Mouse (Mus musculus) heart, embryonic 10.5 days (tissue): Measurements from ENCODE around the gene Uqcc1. TPM values are rescaled to one million over a fixed set of nuclear protein-coding genes. Genes with fewer than 3 reads are reported as not detected.

Experiments used
- DNase-seq: peaks from one replicate; pipeline ENCODE4 v3.0.0-alpha.2; 2017; ENCODE audit warnings: low spot score
- H3K27ac ChIP-seq: fragments of 300-500 bp; sonication (generic); 2 replicates; pipeline ENCODE4 v1.5.1; 2016; ENCODE audit warnings: mild to moderate bottlenecking
- H3K27me3 ChIP-seq: fragments of 300-500 bp; sonication (generic); 2 replicates; pipeline ENCODE4 v1.6.1; 2016; ENCODE audit warnings: mild to moderate bottlenecking; ENCODE audit not compliant: poor library complexity, insufficient read depth, severe bottlenecking
- H3K36me3 ChIP-seq: fragments of 300-500 bp; sonication (generic); 2 replicates; pipeline ENCODE4 v1.6.1; 2016; ENCODE audit warnings: mild to moderate bottlenecking, moderate library complexity
- H3K4me1 ChIP-seq: fragments of 300-500 bp; sonication (generic); 2 replicates; pipeline ENCODE4 v1.6.1; 2016; ENCODE audit warnings: mild to moderate bottlenecking
- H3K4me3 ChIP-seq: fragments of 300-500 bp; sonication (generic); 2 replicates; pipeline ENCODE4 v1.5.1; 2016; ENCODE audit warnings: mild to moderate bottlenecking, moderate library complexity
- H3K9me3 ChIP-seq: fragments of 300-500 bp; sonication (generic); 2 replicates; pipeline ENCODE4 v1.6.1; 2016; ENCODE audit warnings: mild to moderate bottlenecking, moderate library complexity
- WGBS: fragments of 180-500 bp; shearing (Covaris S2); methylation state at CpG from one replicate; pipeline ENCODE4 v1.1.7; 2016; 5-methylcytosine and 5-hydroxymethylcytosine counted together
- polyA plus RNA-seq: library from polyadenylated mRNA; unstranded; fragments of >200 nt; fragmentation: Nextera tagmentation; extraction: Ambion mirVana; gene quantifications from 2 replicates; pipeline ENCODE4 v1.2.1, GENCODE M21; 2016

Uqcc1 gene
- 100 and 112 TPM in 2 replicates for polyA plus RNA-seq

GRCm38 (mm10) chr2:155929531-155930442 is at the start of gene Uqcc1:
Gene Uqcc1, minus strand, starts transcription at chr2:155930310.
- under 1% methylated on average over 38 of the region's 38 CpGs for WGBS
- H3K9me3 ChIP-seq: no peaks in the 10 kb centered on the region
- H3K36me3 ChIP-seq: peaks cover 13% of the 10 kb centered on the region
- DNase-seq: peak; percentile 97
- peak within 1 kb of the TSS; percentile 74 for H3K4me3 ChIP-seq
- H3K27ac ChIP-seq: peak within 1 kb of the TSS; percentile 94
- H3K27me3 ChIP-seq: no peaks in the 10 kb centered on the region
- H3K4me1 ChIP-seq: peaks cover 8% of the 10 kb centered on the region

- Histone ChIP-seq H3K27me3 (no peaks in the 10 kb centered on the region), H3K4me3 (no peak overlapping the region), H3K4me1 (no peaks in the 10 kb centered on the region), H3K27ac (no peak overlapping the region), H3K9me3 (no peaks in the 10 kb centered on the region), H3K36me3 (peaks cover 90% of the 10 kb centered on the region)
- DNase-seq: no peak
- 72% methylated on average over 5 of the region's 5 CpGs for WGBS
These were observed 49.4 kb upstream of the Uqcc1 start for GRCm38 (mm10) chr2:155979328-155979991.

GRCm38 (mm10) chr2:155974087-155974731 is 44.1 kb upstream of the Uqcc1 start:
- no peak overlapping the region for H3K27ac ChIP-seq
- H3K4me1 ChIP-seq: 0 out of 2 replicates have a peak, but pooled peaks cover 3% of the 10 kb centered on the region
- 79% methylated on average over 14 of the region's 14 CpGs for WGBS
- peaks cover 86% of the 10 kb centered on the region for H3K36me3 ChIP-seq
- H3K4me3 ChIP-seq: no peak overlapping the region
- no peak for DNase-seq
- H3K27me3 ChIP-seq: no peaks in the 10 kb centered on the region
- H3K9me3 ChIP-seq: no peaks in the 10 kb centered on the region

- 0 out of 2 replicates have a peak, but pooled peaks cover 3% of the 10 kb centered on the region for H3K4me1 ChIP-seq
- no peaks in the 10 kb centered on the region for H3K27me3 ChIP-seq
- WGBS: 80% methylated on average over 6 of the region's 6 CpGs
- no peak overlapping the region for H3K27ac ChIP-seq
- no peaks in the 10 kb centered on the region for H3K9me3 ChIP-seq
- H3K4me3 ChIP-seq: no peak overlapping the region
- peaks cover 90% of the 10 kb centered on the region for H3K36me3 ChIP-seq
- DNase-seq: no peak
These were observed 43.2 kb upstream of the Uqcc1 start for GRCm38 (mm10) chr2:155973348-155973747.

- no peaks in the 10 kb centered on the region for H3K4me1 ChIP-seq
- no peak overlapping the region for H3K27ac ChIP-seq
- DNase-seq: no peak
- no peaks in the 10 kb centered on the region for H3K9me3 ChIP-seq
- H3K36me3 ChIP-seq: peaks cover 60% of the 10 kb centered on the region
- H3K4me3 ChIP-seq: no peak overlapping the region
- H3K27me3 ChIP-seq: no peaks in the 10 kb centered on the region
- WGBS: 41% methylated on average over 1 of the region's 1 CpGs
These were observed 32.9 kb upstream of the Uqcc1 start for GRCm38 (mm10) chr2:155962991-155963390.

GRCm38 (mm10) chr2:155961862-155962261 is 31.8 kb upstream of the Uqcc1 start:
- WGBS: 85% methylated on average over 10 of the region's 10 CpGs
- no peaks in the 10 kb centered on the region for H3K9me3 ChIP-seq
- H3K4me1 ChIP-seq: peaks cover 5% of the 10 kb centered on the region; the same call in 1 of the 2 replicates
- no peak for DNase-seq
- H3K27me3 ChIP-seq: no peaks in the 10 kb centered on the region
- no peak overlapping the region for H3K27ac ChIP-seq
- H3K36me3 ChIP-seq: peaks cover 48% of the 10 kb centered on the region
- H3K4me3 ChIP-seq: no peak overlapping the region

- DNase-seq: no peak
- Histone ChIP-seq H3K36me3 (peaks cover 31% of the 10 kb centered on the region), H3K9me3 (no peaks in the 10 kb centered on the region), H3K27ac (no peak overlapping the region), H3K27me3 (no peaks in the 10 kb centered on the region), H3K4me1 (peaks cover 5% of the 10 kb centered on the region; the same call in 1 of the 2 replicates), H3K4me3 (no peak overlapping the region)
- 90% methylated on average over 5 of the region's 5 CpGs for WGBS
These were observed 29.9 kb upstream of the Uqcc1 start for GRCm38 (mm10) chr2:155959981-155960380.

- H3K36me3 ChIP-seq: no peaks in the 10 kb centered on the region; the same call in 1 of the 2 replicates
- H3K27ac ChIP-seq: peak within 1 kb of the TSS; percentile 96
These were observed 26.3 kb upstream of the Uqcc1 start, which contains the start of gene Cep250 for GRCm38 (mm10) chr2:155956134-155957059. Gene Cep250, plus strand, starts transcription at chr2:155956458.

GRCm38 (mm10) chr2:155952006-155952405 is 21.9 kb upstream of the Uqcc1 start:
- no peak for DNase-seq
- no peaks in the 10 kb centered on the region for H3K36me3 ChIP-seq
- no peak overlapping the region for H3K27ac ChIP-seq
- H3K4me1 ChIP-seq: no peaks in the 10 kb centered on the region
- H3K4me3 ChIP-seq: no peak overlapping the region
- H3K27me3 ChIP-seq: peaks cover 19% of the 10 kb centered on the region
- no peaks in the 10 kb centered on the region for H3K9me3 ChIP-seq

More at GRCm38 (mm10) chr2:155956134-155957059, 26.3 kb upstream of the Uqcc1 start, which contains the start of gene Cep250:
- under 1% methylated on average over 59 of the region's 59 CpGs for WGBS
- Histone ChIP-seq H3K27me3 (peaks cover 6% of the 10 kb centered on the region; the same call in 1 of the 2 replicates), H3K9me3 (no peaks in the 10 kb centered on the region), H3K4me3 (peak within 1 kb of the TSS; percentile 87), H3K4me1 (peaks cover 5% of the 10 kb centered on the region; the same call in 1 of the 2 replicates)
- peak; percentile 97 for DNase-seq

- Histone ChIP-seq H3K27me3 (peaks cover 26% of the 10 kb centered on the region), H3K4me3 (no peak overlapping the region), H3K4me1 (peaks cover 11% of the 10 kb centered on the region), H3K36me3 (no peaks in the 10 kb centered on the region), H3K9me3 (no peaks in the 10 kb centered on the region), H3K27ac (no peak overlapping the region)
- WGBS: 30% methylated on average over 6 of the region's 6 CpGs
- no peak for DNase-seq
These were observed 19.3 kb upstream of the Uqcc1 start for GRCm38 (mm10) chr2:155949362-155949761.

GRCm38 (mm10) chr2:155947390-155948002 is 17.4 kb upstream of the Uqcc1 start:
- Histone ChIP-seq H3K9me3 (no peaks in the 10 kb centered on the region), H3K36me3 (no peaks in the 10 kb centered on the region), H3K27ac (no peak overlapping the region), H3K4me3 (no peak overlapping the region), H3K27me3 (peaks cover 24% of the 10 kb centered on the region), H3K4me1 (peaks cover 24% of the 10 kb centered on the region)
- WGBS: 69% methylated on average over 5 of the region's 5 CpGs
- no peak for DNase-seq
